Mouse (Mus musculus): ENCODE results near the gene Carmil1.

Carmil1 gene

DNA sequence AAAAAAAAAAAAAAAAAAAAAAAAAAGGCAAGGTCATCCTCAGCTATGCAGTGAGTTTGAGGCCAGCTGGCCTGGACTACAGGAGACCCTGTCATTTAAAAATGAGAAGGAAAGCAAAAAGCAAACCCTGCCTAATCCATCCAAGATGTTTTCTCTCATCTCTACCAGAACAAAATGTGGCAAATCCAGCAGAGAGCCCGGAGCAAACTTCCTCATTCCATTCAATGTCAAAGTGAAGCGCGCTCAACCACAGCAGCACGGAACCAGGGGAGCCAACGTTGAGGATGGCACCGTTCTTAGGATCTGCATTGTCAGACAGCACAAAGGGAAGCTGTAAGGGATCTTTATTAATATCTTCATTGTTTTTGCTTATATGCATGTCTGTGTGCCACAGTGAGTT, 22.8 kb downstream of the Carmil1 start:
- no peak for DNase-seq

DNA sequence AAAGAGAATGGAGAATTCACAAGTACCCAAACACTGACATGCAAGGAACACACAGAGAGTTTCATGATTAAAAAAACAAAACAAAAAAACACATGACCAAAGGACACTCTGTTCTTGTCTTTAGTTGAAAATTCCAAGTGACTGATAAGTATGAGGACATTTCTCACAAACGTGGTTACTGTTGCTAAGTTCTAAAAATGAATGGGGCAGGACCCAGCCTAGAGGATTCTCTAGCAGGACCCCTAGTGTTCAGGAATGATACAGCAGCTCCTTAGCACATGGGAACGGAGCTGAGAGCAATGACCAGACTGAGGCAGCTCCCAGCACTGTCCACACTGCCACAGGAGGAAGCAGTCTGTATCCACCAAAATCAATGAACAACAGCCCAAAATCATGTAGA, 26.6 kb downstream of the Carmil1 start:
- peak; percentile 46 to 59 for DNase-seq

DNA sequence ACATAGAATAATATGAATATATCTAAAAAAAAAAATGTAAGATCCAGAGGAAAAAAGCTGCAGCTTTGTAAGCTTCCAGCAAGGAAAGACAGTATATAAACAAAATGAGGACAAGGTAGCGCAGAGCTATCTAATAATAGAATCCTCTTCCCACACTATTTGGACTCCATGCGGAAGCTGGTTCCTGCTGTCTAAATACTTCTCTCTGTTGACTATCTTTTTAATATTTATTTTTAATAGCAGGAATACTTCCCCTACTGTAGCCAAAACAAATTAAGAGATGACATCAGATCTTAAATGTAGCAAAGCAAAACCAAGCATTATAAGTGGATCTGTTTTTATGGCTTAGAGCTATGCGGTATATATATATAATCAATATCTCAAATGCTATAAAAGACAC, 27.0 kb downstream of the Carmil1 start:
- no peak for DNase-seq

DNA sequence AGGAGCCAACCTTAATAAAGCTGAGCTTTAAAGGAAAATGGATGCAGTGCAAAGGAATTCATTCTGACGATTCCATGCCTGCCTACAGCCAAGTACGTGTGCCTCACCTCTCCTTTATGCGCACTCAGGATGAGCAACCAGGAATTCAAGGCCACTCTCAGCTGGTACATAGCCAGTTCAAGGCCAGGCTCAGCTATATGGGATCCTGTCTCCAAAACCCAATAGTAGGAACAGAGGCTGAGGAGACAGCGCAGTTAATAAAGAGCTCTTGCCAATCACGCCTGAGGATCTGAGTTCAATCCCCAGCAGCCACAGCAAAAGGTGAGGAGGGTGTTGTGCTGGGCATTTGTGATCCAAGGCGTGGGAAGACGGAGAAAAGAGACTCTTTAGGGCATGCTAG, 29.4 kb downstream of the Carmil1 start:
- no peak for DNase-seq

DNA sequence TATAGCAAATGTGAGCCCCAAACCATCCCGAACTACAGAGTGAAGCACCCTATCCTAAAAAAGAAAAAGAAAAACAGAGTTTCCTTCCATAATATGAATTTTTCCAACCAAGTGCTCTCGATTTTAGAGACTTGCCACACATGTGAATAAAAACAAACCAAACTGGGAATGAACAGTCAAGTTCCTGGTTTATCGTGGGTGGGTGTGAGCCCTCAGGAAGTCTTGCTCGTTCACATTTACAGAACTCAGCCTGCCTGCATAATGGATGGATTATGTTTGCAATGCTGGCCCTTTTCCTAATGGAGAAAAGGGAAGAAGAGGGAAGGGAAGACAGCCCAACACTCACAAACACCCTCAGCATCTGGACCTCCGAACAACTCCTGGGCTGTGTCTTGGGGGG, 32.7 kb downstream of the Carmil1 start:
- DNase-seq: no peak

DNA sequence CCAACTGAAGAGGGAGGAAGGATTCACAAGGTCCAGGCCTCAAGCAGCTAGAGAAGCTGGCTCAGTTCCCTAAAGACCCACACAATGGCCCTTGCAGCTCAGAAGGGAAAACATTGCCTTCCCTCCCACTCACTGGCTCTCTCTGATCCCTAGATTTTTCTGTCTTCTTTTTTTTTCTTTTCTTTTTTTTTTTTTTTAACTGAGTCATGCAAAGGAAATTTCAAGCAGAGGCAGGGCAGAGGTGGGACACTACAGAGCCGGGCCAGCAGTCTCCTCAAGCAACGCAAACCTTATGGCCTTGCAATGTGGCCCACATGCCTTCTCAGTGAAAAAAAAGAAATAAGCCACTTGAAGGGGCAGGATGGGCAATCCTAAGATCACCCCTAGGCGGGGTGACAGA, 33.2 kb downstream of the Carmil1 start:
- DNase-seq: no peak

DNA sequence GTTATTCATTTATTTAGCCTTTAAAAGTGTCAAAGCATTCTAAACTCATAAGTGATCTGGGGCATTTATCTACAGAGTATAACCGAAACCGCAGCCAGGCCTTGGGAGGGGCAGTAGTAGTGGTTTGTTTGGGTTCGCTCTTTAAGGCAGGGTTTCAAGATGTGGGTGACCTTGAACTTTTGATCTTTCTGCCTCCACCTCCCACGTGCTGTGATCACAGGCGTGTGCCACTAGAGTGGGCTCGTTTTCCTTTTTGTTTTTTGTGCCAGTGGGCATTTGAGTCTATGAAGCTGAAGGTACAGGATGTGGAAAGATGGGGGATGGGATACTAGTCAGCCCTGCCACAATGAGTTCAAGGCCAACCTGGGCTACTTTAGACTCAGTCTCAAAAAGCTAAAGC, 34.3 kb downstream of the Carmil1 start:
- no peak for DNase-seq

DNA sequence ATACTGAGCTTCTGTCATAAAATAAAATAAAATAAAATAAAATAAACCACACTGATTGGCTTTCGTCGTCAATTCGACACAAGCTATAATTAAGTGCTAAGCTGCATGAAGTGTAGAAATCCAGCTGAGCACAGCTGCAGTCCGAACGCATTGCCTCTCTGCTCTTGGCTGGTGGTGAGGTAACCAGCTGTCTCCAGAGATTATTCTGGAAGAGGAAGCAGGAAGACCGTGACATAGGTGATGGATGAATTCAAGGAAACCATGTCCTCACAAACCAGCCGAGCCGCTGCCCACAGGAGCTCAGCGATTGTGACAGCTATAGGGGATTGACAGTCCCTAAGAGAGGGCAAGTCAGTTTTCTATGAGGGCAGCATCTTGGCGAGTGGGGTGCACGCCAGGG, 36.0 kb downstream of the Carmil1 start:
- no peak for DNase-seq

DNA sequence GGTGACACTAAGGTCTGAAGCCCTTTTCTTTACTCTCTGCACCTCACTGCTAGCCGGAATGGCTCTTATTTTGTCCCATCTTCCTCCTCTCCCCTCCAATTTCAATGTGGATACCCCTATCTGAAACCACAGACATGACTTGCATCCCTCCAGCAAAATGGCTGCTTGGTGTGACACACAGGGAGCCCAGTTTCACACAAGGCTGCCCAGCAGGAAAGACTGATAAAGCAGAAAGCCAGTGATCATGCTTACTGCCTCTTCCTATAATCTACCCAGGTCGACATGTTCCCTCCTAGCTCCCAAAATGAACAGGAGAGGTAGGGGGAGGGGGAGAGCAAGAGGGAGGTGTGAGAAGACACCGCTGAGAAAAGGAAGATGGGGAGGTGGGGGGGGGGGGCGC, 36.6 kb downstream of the Carmil1 start:
- no peak for DNase-seq

DNA sequence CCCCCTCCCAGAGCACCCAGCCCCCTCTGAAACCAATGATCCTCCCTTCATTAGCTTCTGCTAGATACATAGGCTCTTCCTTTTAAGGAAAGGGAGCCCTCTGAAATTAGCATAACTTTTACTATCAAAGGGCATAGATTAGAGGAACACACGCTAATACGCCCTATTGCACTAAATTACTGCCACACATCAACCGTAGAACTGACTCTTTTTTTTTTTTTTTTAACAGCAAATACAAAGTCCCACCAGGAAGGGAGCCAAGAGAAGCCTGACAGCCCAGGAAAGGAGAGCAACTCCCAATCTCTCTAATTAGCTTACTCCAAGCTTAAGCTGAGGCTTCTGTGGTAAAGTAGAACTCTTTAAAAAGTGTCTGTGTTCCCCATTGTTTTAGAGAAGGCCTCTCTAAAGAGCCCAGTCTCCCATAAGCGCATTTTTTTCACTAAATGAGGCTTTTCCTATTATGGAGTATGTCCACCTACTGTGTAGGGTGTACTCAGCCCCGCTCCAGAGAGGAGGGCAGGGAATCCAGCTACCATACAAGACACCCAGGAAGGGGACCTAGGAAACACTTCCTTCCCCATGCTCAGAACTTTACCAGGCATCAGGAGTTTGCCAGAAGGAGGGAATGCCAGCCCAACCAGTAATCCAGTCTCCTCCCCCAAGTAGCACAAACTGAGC, 38.0 kb downstream of the Carmil1 start:
- DNase-seq: no peak

DNA sequence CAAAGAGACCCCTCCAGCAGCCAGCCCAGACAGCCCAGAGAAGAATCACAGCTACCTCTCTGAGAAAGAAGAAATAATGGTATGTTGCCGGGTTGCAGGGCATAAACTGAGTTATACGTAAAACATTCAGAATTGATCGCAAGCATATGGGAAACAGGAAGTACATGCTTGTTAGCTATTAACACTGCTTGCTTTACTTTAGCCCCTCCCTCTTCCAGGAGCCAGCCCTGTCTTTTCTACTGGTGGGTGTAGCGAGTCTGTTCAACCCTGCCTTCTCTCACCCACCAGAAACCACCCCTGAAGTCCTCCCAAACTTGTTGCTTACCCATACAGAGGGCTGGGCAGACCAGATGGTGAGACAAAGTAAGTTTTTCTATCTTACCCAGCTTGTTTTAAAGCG, 39.4 kb downstream of the Carmil1 start:
- DNase-seq: peak; percentile 14 to 22

DNA sequence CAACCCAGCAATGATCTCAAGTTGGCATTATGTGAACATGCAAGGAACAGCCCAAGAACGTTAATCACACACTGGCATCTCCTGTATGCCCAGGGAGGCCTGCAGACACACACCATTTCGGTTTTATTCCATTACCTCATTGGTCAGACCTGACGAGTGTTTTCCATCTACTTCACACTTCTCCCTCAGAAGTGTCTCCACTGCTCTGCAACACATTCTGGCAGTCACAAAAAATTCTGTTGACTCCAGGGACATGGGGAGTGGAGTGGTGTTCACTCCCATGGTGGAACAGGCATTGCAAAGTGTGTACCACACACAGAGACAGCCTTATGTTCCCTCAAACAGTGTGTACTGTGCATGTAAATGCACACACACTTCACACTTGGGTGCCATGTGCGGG, 40.2 kb downstream of the Carmil1 start:
- DNase-seq: no peak

DNA sequence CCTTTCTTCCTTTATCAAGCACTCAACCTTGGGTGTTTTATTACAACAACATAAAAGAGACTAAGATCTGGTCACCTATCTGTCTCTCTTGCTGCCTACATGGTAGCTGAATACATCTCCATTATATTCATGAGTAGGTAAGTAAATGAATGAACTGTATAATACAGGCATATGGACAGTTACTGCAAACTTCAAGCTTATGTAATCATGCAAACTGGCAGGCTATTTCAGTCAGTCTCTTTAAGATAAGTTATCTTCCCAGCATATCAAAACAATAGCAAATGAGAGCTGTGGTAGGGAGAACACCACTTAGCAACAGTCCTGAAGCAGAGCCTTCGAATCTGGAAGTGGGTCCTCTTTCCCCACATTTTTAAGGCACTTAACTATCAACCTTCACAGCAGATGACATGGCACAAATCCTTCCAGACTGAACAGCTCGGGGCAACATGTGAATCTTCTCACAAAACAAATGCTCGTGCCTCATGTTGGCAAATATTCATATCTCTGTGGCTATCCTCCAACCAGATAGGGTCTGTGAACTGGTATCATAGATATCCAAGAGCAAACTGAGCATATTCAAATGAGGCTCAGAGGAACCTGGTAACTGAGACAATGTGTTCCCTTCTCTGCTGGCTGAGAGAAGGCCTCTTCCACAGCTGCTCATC, 42.0 kb downstream of the Carmil1 start:
- no peak for DNase-seq

DNA sequence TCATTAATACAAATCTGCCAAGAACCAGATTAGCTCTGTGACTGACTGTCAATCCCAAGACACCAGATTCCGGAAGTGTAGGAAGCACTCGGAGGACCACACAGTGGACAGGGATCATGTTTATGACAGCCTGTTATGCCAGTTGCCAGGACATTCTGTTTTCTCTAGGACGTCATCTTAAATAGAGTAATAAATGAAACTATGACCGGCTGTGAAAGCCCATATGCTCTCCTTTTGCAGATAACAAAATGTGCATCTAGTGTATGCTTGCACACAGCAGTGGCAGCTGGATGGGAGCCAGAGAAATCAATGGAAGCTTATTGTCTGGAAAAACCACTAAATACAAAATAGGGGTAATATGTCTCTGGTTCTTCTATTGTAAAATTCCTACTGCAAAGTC, 43.9 kb downstream of the Carmil1 start:
- DNase-seq: no peak

DNA sequence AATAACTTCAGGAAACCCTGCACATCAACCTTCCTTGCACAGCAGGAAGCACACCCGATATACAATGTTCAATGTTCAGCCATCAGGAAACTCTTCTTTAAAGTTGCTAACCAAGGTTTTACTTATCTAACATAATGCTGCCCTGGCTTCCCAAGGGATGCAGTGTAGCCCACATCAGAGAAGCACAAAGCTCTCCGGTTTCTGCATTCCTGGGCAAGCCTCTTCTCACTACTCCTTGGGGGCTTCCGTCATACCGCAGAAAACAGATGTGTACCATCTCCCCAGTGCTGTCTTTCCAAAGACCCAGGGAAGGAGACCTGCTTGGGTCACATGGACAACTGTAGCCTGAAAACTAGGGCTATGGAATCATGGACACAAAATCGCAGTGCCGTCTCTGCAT, 47.8 kb downstream of the Carmil1 start:
- DNase-seq: no peak

DNA sequence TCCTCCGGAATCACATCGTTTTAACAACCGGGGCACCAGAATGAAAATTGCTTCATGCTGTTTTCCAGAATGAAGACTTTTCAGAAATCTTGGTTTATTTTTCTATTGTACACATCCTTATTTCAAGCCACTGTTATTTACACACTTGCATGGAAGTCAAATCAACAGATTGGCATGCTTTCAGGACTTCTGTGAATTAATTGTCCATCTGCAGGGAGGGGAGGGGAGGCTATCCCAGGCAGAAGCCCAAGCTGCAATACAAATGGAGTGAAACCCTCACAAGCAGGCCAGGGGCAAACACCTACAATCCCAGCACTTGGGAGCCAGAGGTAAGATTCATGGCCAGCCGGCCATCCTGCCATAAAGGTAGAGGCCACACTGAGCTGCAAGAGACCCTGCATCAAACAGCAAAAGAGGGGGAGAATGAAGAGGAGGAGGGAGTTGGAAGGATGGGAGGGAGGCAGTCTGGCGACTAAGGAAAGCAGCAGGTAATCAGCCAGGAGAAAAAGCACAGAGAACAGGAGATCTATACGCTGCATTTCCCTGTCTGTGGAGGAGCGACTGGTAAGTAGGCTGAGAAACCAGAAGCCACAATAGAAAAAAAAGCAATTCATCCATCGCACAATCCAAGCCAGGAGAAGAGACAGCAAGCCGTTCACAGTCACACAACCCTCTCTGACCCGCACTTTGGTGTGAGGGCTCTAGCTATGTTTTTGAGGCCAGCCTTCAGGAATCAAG, 48.7 kb downstream of the Carmil1 start:
- DNase-seq: no peak

DNA sequence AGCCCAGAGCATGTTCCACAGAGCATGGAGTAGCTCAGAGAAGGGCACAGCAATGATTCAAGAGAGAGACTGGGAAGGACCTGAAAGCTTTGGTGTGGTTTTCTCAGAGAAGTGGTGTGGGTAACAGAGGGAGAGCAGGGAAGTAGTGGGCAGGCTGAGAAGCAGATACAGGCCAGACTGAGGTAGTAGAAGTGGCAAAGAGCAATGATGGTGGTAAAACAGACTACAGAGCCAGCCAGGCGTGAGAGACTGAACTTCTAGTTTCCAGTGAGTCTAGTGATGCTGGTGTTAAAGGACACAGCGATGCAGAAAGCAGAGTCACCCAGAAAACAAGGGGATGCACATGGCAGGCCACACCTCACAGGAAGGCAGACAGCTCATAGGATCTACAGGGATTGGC, 49.4 kb downstream of the Carmil1 start:
- DNase-seq: peak; percentile 62 to 64

DNA sequence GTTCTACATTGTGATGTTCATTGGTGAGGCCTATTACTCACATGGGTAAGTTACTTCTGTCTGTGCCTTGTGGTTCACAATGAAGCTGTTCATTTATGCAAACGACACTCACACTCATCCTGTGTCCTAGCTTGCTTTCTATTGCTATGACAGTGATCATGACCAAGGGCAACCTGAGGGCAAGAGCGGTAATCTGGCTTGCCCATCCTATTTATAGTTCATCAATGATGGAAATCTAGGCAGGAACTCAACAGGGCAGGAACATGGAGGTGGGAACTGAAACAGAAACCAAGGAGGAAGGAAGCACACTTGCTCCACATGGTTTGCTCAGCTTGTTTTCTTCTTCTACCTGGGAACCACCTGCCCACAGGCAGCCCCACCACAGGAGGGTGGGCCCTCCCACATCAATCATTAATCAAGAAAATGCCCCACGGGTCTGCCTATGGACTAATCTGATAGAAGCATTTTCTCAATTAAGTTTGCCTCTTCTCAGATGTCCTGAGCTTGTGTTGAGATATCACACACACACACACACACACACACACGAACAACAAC, 50.0 kb downstream of the Carmil1 start:
- peak; percentile 70 to 76 for DNase-seq

DNA sequence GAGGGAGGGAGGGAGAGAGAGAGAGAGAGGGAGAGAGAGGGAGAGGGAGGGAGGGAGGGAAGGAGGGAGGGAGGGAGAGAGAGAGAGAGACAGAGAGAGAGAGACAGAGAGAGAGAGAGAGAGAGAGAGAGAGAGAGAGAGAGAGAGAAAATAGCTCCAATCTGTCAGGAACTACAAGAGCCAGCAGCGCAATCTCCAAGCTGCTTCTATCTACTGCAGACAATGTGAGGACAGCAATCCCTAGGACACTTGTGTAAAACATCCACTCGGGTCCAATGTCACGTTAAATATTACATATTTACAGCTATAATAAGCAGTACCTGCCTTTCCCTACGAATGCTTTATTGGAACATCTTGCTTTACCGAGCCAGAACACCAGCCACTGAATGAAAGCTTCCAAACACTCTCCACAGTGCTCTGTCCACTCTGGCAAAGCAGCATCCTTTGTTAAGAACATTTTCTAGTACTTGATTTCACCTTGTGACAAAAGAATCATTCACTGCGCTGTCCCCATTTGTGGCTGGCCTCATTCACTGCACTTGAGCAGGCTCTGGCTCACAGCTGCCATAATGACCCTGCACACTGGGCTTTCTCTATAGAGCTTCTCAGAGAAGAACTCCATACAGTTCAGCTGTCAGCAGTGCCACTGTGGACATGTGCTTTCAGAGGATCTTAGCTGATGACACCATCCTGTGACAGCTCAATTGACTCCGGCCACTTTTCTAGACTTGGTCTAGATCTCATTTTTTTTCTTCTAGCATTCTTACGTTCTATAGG, 57.0 kb downstream of the Carmil1 start:
- no peak for DNase-seq

DNA sequence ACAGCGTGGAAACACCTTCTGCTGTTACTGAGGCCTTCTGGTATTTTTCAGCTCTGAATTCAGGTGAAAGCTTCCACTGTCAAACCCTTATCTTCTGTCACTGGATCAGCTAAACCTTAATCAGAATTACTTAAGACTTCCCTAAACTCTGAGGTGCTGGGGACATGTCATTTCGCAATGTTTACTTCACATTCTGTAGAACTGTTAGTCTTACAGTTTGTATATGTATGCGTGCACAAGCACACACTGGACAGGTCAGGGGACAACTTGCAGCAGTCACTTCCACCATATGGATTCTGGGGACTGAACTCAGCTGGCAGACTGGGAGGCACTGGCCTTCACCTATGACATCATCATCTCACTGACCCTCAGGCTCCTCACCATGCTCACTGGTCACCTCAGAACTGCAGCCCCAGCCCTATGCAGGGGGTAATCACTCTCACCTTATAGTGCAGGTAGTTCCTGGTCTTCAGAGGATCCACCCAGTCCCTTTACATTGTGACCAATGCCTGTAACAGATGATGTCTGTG, 60.1 kb downstream of the Carmil1 start:
- no peak for DNase-seq

DNA sequence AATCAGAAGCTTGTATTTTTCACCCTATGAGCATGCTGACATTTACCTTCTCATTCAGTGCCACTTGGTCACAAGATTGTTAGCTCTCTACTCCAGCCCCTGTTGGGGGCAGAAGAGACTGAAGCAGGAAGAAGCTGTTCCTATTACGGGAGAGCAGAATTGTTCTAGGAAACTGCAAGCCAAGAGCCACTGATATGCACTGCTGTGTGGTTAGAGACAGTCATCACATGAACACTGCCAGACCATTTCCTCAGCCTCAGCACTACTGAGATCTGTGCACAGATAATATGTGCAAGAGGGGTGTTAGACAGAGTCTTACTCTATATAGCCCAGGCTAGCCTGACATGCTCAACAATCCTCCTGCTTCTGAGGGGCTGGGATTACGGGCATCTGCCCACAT, 69.4 kb downstream of the Carmil1 start:
- DNase-seq: no peak

DNA sequence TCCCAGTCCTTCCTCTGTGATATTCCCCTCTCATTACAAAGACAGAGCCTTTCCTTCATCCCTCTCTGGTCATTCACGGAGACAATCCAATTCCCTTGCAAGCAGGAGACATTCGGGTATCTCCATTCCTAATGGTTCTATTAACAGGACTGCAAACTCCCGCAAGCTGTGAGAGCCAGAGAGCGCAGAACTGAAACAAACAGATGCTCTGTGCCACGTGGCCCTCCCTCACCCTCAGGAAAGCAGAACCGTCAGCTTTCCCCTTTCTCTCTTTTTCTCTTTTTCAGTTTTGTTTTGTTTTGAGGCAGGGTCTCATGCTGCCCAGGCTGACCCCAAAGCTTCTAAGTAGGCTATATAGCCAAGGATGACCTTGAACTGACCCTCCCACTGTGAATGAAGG, 74.5 kb downstream of the Carmil1 start:
- DNase-seq: peak; percentile 29 to 30

DNA sequence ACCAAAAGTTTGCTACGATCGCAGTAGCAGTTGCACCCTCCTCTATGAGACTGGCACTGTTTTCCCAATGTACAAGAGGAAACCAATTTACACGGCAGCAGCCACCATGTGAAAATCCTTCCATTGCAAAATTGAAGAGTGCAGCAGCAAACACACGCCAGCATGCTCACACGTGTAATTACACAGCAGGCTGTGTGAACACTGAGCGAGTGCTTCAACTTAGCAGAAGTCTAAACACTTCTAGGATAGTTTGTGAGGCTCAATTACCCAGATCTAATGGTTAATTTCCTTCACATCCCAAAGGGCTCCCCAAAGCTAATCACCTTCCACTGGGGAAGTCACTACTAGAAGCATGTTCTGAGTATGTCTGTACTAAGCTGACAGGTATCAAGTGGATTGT, 78.3 kb downstream of the Carmil1 start:
- no peak for DNase-seq

Data from B cell, adult 2 months (primary cell).